Mouse (Mus musculus): ENCODE data around the gene Cwc25.
"Not testable (repeated sequence)": the region's sequence is repeated elsewhere in the genome, so short reads cannot be mapped to it uniquely, and the experiment has no call there.

Cwc25 gene

GRCm38 (mm10) chr11:97801409-97802193 is 35.2 kb upstream of the Cwc25 start:
- peak in 1 of 2 experiments; percentile 61 for DNase-seq (ENCODE audit: low spot score in 2 of 2)

- no peak for DNase-seq (ENCODE audit: low spot score in 2 of 2)
These were observed 34.5 kb upstream of the Cwc25 start for GRCm38 (mm10) chr11:97800691-97801408.

- DNase-seq (ENCODE audit: low spot score in 2 of 2), result no peak
These were observed 33.8 kb upstream of the Cwc25 start for GRCm38 (mm10) chr11:97799994-97800690.

GRCm38 (mm10) chr11:97799146-97799993 is 33.0 kb upstream of the Cwc25 start:
- DNase-seq (ENCODE audit: low spot score in 2 of 2), result peak; percentile 86 to 90

- peak; percentile 94 to 96 for DNase-seq (ENCODE audit: low spot score in 2 of 2)
These were observed 32.4 kb upstream of the Cwc25 start, which contains the start of gene Lasp1 for GRCm38 (mm10) chr11:97798782-97799145. Lasp1 (plus strand) TSS chr11:97799000.

GRCm38 (mm10) chr11:97798083-97798435 is 31.7 kb upstream of the Cwc25 start:
- DNase-seq (ENCODE audit: low spot score in 2 of 2), result no peak

GRCm38 (mm10) chr11:97797369-97798082 is 31.2 kb upstream of the Cwc25 start:
- no peak for DNase-seq (ENCODE audit: low spot score in 2 of 2)

- DNase-seq (ENCODE audit: low spot score in 2 of 2), result peak; percentile 80 to 89
These were observed 30.6 kb upstream of the Cwc25 start for GRCm38 (mm10) chr11:97796910-97797309.

- peak in 1 of 2 experiments; percentile 57 for DNase-seq (ENCODE audit: low spot score in 2 of 2)
These were observed 26.8 kb upstream of the Cwc25 start for GRCm38 (mm10) chr11:97793165-97793564.

GRCm38 (mm10) chr11:97790778-97791438 is 24.6 kb upstream of the Cwc25 start:
- DNase-seq (ENCODE audit: low spot score in 2 of 2), result not testable (repeated sequence)

- DNase-seq (ENCODE audit: low spot score in 2 of 2), result no peak
These were observed 23.4 kb upstream of the Cwc25 start for GRCm38 (mm10) chr11:97789727-97790126.

- DNase-seq (ENCODE audit: low spot score in 2 of 2), result no peak
These were observed 21.6 kb upstream of the Cwc25 start for GRCm38 (mm10) chr11:97787961-97788360.

GRCm38 (mm10) chr11:97782564-97782895 is 16.2 kb upstream of the Cwc25 start:
- DNase-seq (ENCODE audit: low spot score in 2 of 2), result no peak

- peak; percentile 99 for DNase-seq (ENCODE audit: low spot score in 2 of 2)
These were observed 15.6 kb upstream of the Cwc25 start, which contains the start of gene Rpl23 for GRCm38 (mm10) chr11:97781832-97782563. Rpl23 (minus strand) TSS chr11:97782437.

- DNase-seq (ENCODE audit: low spot score in 2 of 2), result no peak
These were observed 15.1 kb upstream of the Cwc25 start for GRCm38 (mm10) chr11:97781478-97781831.

GRCm38 (mm10) chr11:97779968-97780701 is 13.8 kb upstream of the Cwc25 start:
- DNase-seq (ENCODE audit: low spot score in 2 of 2), result no peak

GRCm38 (mm10) chr11:97778918-97779317 is 12.6 kb upstream of the Cwc25 start:
- DNase-seq (ENCODE audit: low spot score in 2 of 2), result no peak

GRCm38 (mm10) chr11:97777129-97777529 is 10.8 kb upstream of the Cwc25 start:
- no peak for DNase-seq (ENCODE audit: low spot score in 2 of 2)

GRCm38 (mm10) chr11:97776497-97777128 is 10.3 kb upstream of the Cwc25 start:
- DNase-seq (ENCODE audit: low spot score in 2 of 2), result no peak
